Mouse (Mus musculus): ENCODE results near the gene Cers6.
A peak's percentile ranks its signal among the peaks of the same experiment; 100 is the strongest.

Cers6 gene

GRCm38 (mm10) chr2:68973753-68974152 lies 112.5 kb downstream of the Cers6 start:
- DNase-seq = no peak

DNA sequence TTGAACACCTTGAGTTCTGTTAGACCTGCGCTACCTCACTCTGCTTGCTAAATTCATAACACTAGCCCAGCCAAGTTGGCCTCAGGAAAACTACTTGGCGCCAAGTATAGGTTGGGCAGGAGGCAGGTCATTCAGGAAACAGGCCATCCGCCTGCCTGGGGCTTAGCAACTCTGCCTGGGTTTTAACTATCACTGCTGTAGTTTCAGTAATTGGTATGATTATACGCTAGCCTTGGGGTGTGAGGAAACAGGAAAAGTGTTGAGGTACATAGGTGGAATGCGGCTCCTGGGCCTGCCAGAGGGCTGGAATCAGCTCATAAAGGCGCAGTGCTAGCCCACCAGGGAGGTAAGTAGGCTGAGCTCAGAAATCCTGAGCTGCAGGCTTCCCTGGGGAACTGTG lies 114.0 kb downstream of the Cers6 start:
- DNase-seq = no peak

- DNase-seq = no peak
Measured at GRCm38 (mm10) chr2:68975780-68976179, 114.5 kb downstream of the Cers6 start.

- no peak for DNase-seq
Measured at GRCm38 (mm10) chr2:68978244-68978643, 117.0 kb downstream of the Cers6 start.

- no peak for DNase-seq
Measured at GRCm38 (mm10) chr2:68978660-68979604, 117.7 kb downstream of the Cers6 start.

- DNase-seq = no peak
Measured at GRCm38 (mm10) chr2:68981302-68981701, 120.1 kb downstream of the Cers6 start.

DNA sequence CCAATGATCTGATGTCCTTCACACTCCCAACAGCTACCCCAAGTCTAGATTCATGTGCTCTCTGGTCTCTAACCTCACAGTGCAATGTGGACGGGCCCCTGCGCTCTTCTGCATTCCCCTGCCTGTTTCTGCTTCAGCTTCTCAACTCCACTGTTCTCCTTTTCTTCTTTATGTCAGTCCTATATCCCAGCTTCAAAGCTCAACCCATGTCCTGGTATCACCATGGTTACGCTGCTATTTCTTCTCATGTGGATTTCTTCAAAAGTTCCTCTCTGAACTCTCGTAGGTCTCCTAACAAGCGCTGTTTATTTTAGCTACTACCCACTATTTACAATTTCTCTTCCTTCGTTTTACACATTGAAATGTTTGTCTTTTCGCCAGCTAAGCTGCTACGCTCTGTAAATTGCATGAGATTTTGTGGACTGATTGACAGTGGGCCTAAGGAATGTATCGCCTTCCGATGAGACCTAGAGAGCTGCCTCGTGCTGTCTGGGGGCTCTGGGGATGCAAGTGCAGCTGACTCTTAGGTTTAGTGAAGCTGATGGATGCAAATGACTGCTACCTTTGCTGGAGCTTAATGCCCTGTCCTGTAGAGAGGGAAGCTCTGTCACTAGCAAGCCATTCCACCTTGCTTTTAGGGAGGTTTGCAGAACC lies 120.6 kb downstream of the Cers6 start:
- no peak for DNase-seq

DNA sequence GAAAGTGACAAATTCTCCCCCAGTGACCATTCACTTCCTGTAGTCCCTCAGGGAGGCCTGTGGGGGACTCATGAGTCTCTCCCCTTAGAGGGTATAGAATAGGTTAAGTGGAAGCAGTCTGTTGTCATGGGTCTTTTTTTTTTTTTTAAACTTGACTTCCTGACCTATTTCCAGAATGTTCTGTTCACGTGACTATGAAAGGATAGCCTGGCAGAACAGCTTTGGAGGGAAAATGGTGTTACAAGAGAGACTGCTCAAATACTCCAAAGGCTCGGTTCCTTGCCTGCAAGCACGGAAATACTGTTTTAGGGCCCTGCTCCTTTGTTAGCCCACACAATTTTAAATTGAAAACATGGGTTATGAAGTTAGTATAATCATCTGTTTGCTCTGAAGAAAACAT lies 121.7 kb downstream of the Cers6 start:
- DNase-seq = no peak

GRCm38 (mm10) chr2:68983431-68983830 lies 122.2 kb downstream of the Cers6 start:
- DNase-seq = no peak

- no peak for DNase-seq
Measured at GRCm38 (mm10) chr2:68989117-68989516, 127.9 kb downstream of the Cers6 start.

DNA sequence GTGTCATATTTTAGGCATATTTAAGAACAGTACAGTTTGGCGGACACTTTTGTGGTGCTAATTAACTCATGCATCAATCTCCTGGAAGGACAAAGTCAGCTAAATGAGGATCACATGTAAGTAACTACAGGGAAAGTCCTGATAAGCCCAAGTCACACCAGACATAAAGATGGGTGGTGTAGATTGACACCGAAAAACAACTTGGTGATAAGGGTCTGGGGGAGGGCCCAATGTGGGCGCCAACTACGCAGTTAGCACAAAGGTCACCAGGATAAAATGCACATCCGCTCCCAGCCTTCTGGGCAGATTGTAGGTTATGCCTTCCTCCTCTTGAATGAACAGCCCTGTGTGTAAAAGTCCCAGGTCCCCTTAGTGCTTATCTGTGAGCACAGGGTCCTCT lies 131.4 kb downstream of the Cers6 start:
- DNase-seq = no peak

DNA sequence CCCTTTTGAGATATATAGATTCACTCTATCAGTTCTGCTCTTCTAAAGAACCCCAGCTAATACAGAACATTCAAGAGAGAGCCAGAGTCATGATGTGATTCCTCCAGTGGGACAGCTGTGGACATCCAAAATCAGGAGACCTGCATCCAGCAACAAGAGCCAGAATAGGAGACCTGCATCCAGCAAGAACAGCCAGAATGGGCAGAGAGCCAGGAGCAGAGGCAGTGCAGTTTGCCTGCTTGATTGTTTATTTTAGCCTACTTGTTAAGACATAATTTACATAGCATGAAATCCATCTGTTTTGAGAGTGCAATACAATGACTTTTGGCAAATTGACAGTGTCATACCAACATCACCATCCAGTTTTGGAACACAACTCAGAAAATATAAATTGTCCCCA lies 133.2 kb downstream of the Cers6 start:
- peak; percentile 39 for DNase-seq

DNA sequence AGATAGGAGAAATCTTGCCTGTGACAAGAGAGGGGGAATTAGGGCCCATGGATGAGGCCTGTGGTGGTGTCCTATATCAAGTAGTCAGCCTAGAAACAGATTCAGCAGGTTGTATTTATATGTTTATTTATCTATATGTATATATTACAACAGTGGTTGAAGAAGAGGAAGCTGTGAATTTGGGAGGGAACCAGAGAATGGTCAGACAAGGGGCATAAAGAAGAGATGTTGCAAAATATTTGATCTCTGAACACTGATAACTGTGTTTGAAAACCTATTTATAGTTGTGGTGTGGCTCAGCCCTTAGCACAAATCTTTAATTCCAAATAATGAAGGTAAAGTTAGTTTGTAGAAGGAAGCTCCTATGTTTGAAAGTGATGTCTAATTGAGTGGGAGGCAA lies 134.5 kb downstream of the Cers6 start:
- no peak for DNase-seq

DNA sequence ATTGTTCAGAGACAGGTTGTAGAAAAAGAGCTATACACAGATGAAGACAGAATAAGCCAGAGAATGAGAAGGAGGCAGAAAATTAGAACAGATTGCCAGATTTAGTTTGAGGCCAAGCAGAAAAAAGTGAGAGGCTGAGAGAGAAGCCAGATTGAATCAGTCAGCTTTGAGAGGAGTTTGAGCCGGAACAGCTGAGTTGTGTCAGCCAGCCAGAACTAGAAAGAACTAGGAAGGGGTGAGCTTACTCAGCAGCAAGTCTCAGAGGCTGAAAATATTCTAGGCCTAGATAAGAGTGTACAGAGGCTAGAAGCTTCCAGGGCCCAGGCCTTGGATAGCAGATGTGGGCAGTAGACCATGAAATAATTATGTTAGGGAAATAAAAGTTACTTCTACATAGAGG lies 135.0 kb downstream of the Cers6 start:
- no peak for DNase-seq

DNA sequence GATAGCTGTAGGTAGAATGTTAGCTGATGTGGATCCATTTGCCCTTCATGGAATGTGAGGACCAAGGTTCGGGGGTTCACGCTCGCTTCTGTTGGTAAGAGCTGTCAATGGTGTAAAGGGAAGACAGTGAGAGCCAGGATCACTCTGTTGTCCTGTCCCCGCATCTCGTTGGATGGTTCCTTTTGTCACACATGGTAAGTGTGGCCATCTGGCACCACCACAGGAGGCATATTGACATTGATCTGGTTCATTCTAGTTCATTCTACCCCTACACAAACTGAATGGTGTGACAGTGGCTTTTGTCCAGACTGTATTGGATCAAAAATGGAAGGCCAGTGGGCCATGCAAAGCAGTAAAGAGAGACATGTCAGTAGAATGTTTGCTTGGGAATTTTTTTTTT lies 142.8 kb downstream of the Cers6 start:
- DNase-seq = no peak

- DNase-seq = no peak
Measured at GRCm38 (mm10) chr2:69011392-69011791, 150.2 kb downstream of the Cers6 start.

DNA sequence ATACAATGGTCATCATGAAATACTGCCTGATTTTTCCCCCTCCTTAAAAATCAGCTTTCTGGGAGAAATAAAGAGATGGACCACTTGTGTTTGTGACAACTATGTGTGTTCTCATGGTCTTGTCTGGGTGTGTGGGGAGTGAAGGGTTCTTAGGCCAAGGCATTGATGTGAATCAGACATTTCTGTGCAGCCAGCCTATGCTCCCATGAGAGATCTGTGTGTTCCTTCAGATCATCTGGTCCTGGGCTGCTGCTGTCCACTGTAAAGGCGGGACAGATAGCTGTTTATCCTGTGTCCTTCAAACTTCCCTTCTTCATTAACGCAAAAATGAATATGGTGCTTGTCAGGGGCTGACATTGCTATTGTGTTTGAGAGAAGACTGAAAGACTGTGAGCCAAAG lies 150.6 kb downstream of the Cers6 start:
- no peak for DNase-seq

DNA sequence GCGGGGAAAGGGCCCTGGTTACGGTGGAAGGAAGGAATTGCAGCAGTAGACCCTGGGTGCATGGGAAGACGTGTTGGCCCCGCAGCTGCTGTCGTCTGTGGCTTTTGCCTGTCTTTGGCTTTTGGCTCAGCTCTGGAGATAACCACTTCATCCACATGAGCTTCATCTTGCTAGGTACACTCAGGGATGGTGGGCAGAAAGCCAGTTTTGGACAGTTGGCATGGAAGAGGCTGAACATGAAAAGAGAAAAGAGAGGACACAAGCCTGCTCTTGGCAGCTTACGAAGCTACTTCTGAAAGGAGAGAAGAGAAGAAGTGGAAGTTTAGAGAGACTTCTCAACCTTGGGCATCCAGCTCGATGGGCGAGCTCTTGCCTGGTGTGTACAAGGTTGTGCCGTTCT lies 153.0 kb downstream of the Cers6 start:
- no peak for DNase-seq

- DNase-seq = no peak
Measured at GRCm38 (mm10) chr2:69015172-69015724, 154.0 kb downstream of the Cers6 start.

DNA sequence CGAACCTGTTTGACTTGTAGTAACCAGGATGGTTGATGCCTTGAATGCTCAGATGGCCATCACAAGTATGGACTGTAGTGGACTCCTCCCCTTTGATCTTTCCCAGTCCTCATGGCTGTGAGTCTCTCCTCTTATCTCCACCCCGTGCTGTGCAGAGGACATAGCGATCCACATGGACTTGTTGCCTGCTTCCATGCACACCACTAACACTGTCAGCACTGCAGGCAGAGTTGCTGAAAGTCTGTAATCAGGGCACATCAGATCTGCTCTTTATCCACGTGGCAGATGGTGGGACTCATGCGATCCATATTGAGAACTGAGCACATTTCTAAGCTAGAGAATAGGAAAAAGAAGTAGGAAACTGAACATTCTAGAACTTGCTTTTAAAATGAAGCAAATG lies 154.6 kb downstream of the Cers6 start:
- no peak for DNase-seq

DNA sequence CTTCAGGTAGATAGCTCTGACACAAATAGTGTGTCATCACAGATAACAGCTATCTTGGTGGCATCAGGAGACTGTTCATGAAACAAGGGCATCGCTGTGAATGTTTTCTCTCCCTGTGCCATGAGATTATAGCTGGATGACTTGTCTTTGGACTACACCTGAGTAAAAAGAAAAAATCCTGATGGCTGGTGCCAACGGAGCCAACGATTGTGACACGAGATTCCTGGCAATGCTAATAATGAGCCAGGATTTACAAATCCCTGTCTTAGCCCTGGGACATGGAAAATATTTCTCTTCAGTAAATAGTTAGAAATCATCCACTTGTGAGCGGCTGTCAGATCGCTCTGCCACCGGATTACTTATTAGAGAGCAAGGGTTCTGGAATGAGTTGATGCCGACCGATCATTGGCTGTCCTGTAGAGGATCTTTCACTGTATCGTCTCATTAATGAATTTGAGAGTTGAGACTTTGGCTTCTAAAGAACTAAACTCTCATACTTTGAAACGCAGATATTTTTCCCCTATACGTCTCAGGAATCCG lies 157.9 kb downstream of the Cers6 start:
- no peak for DNase-seq

DNA sequence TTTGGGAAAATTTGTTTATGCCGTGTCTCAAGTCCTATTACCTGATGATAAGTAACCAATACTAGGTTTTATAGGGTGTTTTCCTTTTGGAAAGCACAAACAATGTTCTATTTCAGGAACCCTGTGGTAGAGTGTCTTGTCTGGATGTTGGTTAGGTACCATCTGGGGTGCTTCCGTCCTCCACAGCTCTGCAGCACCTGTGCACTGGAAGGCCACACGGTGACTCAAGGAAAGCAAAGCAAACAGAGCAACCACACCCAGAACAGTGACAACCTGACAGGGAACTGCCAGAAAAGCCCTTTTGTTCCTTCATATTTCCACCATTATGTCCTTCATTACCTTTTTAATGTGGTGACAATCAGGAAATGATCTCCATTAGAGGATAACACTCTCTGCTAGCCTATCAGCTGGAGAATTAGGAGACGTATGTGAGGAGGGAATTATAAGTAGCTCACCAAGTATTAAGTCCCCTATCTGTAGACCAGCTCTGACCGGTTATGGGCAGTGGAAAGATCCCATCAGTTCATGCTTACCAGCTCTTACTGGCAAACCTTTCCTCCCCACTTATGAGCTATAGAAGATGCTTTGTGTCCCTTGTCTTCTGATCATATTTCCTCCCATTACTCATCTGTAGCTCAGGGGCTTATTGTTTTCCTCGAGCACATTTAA lies 158.7 kb downstream of the Cers6 start:
- DNase-seq = no peak

- DNase-seq = no peak
Measured at GRCm38 (mm10) chr2:69020636-69021310, 159.5 kb downstream of the Cers6 start.

Data from right cerebral cortex, postnatal 4 days (tissue).